In genomic region chr5:98732157-98733009, GRCm38 (mm10) we compare ENCODE assay signal across 11 mouse cellular contexts.
A peak's percentile ranks its signal among the peaks of the same experiment; 100 is the strongest.
DNase-seq lines count a peak whose midpoint lies in the region; ATAC-seq and TF ChIP-seq lines count a peak whose summit lies in the region.
"Had no signal": no experiment of that assay in that cellular context is flagged by ENCODE, and none has a peak within 500 bp of the region (broad histone marks: within the 10 kb centered on the region; RNA-seq: fewer than 3 reads in every experiment).

No protein-coding gene starts in this region.

- H3K4me1 ChIP-seq in hindbrain, postnatal 0 days (ENCODE audit: insufficient read depth, low read length): no peaks in the 10 kb centered on the region
- H3K4me1 ChIP-seq in hindbrain, embryonic 14.5 days (replicated peaks; ENCODE audit: control insufficient read depth, insufficient read depth, low read length): no peaks in the 10 kb centered on the region
- H3K4me1 ChIP-seq in neural tube, embryonic 14.5 days (ENCODE audit: control insufficient read depth, insufficient read depth, low read length): no peaks in the 10 kb centered on the region
- H3K4me1 ChIP-seq in stomach, postnatal 0 days (replicated peaks; ENCODE audit: control insufficient read depth, insufficient read depth): no peaks in the 10 kb centered on the region
- H3K4me1 ChIP-seq: heart, embryonic 10.5 days had no signal

- H3K9ac ChIP-seq in hindbrain, postnatal 0 days (replicated peaks; ENCODE audit: low read length): no peak overlapping the region
- no peak overlapping the region for H3K9ac ChIP-seq in hindbrain, embryonic 14.5 days
- no peak overlapping the region for H3K9ac ChIP-seq in neural tube, embryonic 14.5 days (replicated peaks; ENCODE audit: low read depth, low read length)
- no peak overlapping the region for H3K9ac ChIP-seq in stomach, postnatal 0 days (ENCODE audit: low read length)

- H3K27ac ChIP-seq in hindbrain, postnatal 0 days: no peak overlapping the region
- no peak overlapping the region for H3K27ac ChIP-seq in hindbrain, embryonic 14.5 days
- H3K27ac ChIP-seq in neural tube, embryonic 14.5 days (ENCODE audit: low read depth, low read length): no peak overlapping the region
- H3K27ac ChIP-seq in stomach, postnatal 0 days (replicated peaks): no peak overlapping the region
- H3K27ac ChIP-seq: heart, embryonic 10.5 days; macrophage had no signal

- ATAC-seq in hindbrain, postnatal 0 days: peak; percentile 70
- ATAC-seq in hindbrain, embryonic 14.5 days (ENCODE audit: low FRiP score): no peak
- peak; percentile 31; the same call in 1 of the 2 replicates for ATAC-seq in neural tube, embryonic 14.5 days (ENCODE audit: low read depth)
- peak; percentile 60; the same call in 1 of the 2 replicates for ATAC-seq in stomach, postnatal 0 days (ENCODE audit: low FRiP score, low TSS enrichment)

- no peak for TF ChIP-seq EP300 in stomach, postnatal 0 days (optimal IDR thresholded peaks at IDR 0.05)

- peak; percentile 10 for DNase-seq in hindbrain, postnatal 0 days (ENCODE audit: low spot score)
- no peak for DNase-seq in hindbrain, embryonic 14.5 days (ENCODE audit: low spot score)
- DNase-seq in neural tube, embryonic 10.5 days (ENCODE audit: extremely low spot score, low spot score): no peak
- peak; percentile 9 for DNase-seq in gastrocnemius, postnatal 10 days
- DNase-seq in stomach, postnatal 0 days (ENCODE audit: low spot score): no peak
- no peak for DNase-seq in thymus, postnatal 0 days (ENCODE audit: low spot score)
- DNase-seq: thymus, postnatal 4 days had no signal

- no peak overlapping the region for H3K4me3 ChIP-seq in hindbrain, postnatal 0 days (ENCODE audit: low read length)
- no peak overlapping the region for H3K4me3 ChIP-seq in hindbrain, embryonic 14.5 days (replicated peaks; ENCODE audit: low read length)
- H3K4me3 ChIP-seq in neural tube, embryonic 14.5 days (ENCODE audit: low read depth, low read length): no peak overlapping the region
- H3K4me3 ChIP-seq in stomach, postnatal 0 days (ENCODE audit: low read depth, low read length): no peak overlapping the region
- H3K4me3 ChIP-seq: erythroblast, embryonic 14.5 days; heart, embryonic 10.5 days had no signal

- H3K9me3 ChIP-seq in hindbrain, postnatal 0 days (ENCODE audit: low read length): no peaks in the 10 kb centered on the region
- H3K9me3 ChIP-seq in hindbrain, embryonic 14.5 days (ENCODE audit: control insufficient read depth, low read length): 0 out of 2 replicates have a peak, but pooled peaks cover 3% of the 10 kb centered on the region
- H3K9me3 ChIP-seq in neural tube, embryonic 14.5 days (ENCODE audit: control insufficient read depth, low read length): no peaks in the 10 kb centered on the region
- H3K9me3 ChIP-seq in stomach, postnatal 0 days (ENCODE audit: control insufficient read depth, low read length): no peaks in the 10 kb centered on the region
- H3K9me3 ChIP-seq: heart, embryonic 10.5 days had no signal

- H3K36me3 ChIP-seq in hindbrain, postnatal 0 days (ENCODE audit: insufficient read depth, low read length): no peaks in the 10 kb centered on the region
- no peaks in the 10 kb centered on the region for H3K36me3 ChIP-seq in hindbrain, embryonic 14.5 days (replicated peaks; ENCODE audit: control insufficient read depth, insufficient read depth)
- H3K36me3 ChIP-seq in neural tube, embryonic 14.5 days (ENCODE audit: control insufficient read depth, insufficient read depth, low read length): no peaks in the 10 kb centered on the region
- no peaks in the 10 kb centered on the region for H3K36me3 ChIP-seq in stomach, postnatal 0 days (ENCODE audit: control insufficient read depth, insufficient read depth, low read length)
- H3K36me3 ChIP-seq: heart, embryonic 10.5 days had no signal

- no peaks in the 10 kb centered on the region for H3K27me3 ChIP-seq in hindbrain, postnatal 0 days (ENCODE audit: insufficient read depth, low read length)
- no peaks in the 10 kb centered on the region for H3K27me3 ChIP-seq in hindbrain, embryonic 14.5 days (ENCODE audit: control insufficient read depth, insufficient read depth, low read length)
- H3K27me3 ChIP-seq in neural tube, embryonic 14.5 days (ENCODE audit: control insufficient read depth, insufficient read depth, low read length): no peaks in the 10 kb centered on the region
- no peaks in the 10 kb centered on the region for H3K27me3 ChIP-seq in stomach, postnatal 0 days (ENCODE audit: control insufficient read depth, insufficient read depth, low read length)

- 61% methylated on average over 6 of the region's 6 CpGs for WGBS in hindbrain, postnatal 0 days
- WGBS in hindbrain, embryonic 14.5 days: 65% methylated on average over 6 of the region's 6 CpGs
- WGBS in neural tube, embryonic 14.5 days: 48% methylated on average over 6 of the region's 6 CpGs
- WGBS in stomach, postnatal 0 days: 42% methylated on average over 6 of the region's 6 CpGs

- no peak for TF ChIP-seq CTCF in hindbrain, postnatal 0 days (IDR thresholded peaks at IDR 0.05; ENCODE audit: low read depth)
- TF ChIP-seq CTCF in stomach, postnatal 0 days (IDR thresholded peaks at IDR 0.05; ENCODE audit: low read depth): no peak

- no peak overlapping the region for H3K4me2 ChIP-seq in hindbrain, postnatal 0 days (ENCODE audit: low read depth, low read length)
- no peak overlapping the region for H3K4me2 ChIP-seq in hindbrain, embryonic 14.5 days (replicated peaks)
- no peak overlapping the region for H3K4me2 ChIP-seq in neural tube, embryonic 14.5 days (ENCODE audit: low read depth, low read length)
- no peak overlapping the region for H3K4me2 ChIP-seq in stomach, postnatal 0 days (replicated peaks; ENCODE audit: low read depth)

Comparison
In these comparisons a context has a peak if more than half of its experiments do, and no peak if none do; other contexts are left out.
1. DNase-seq: peak in hindbrain, postnatal 0 days (single experiment) and gastrocnemius, postnatal 10 days (single experiment); none in hindbrain, embryonic 14.5 days (single experiment), neural tube, embryonic 10.5 days (single experiment), stomach, postnatal 0 days (single experiment) and thymus, postnatal 0 days (single experiment).